Mouse (Mus musculus): ENCODE results near the gene Efna1. TPM values are rescaled to one million over a fixed set of nuclear protein-coding genes. Genes with fewer than 3 reads are reported as not detected.
A peak's percentile ranks its signal among the peaks of the same experiment; 100 is the strongest.

Gene Efna1
- total RNA-seq, 4 experiments from 2014 or later, result 8.7 to 10.8 (median 8.8) TPM

Small RNAs within 50 kb of the gene (microRNA-seq; reads per million reads assigned to microRNA genes)
- gene Mir92b, result 26.6 reads per million, percentile 27 among the genes with 10 or more reads in this experiment

Other genes with a start within 250 kb of the Efna1 start
- gene Rusc1, start 187.8 kb downstream of the Efna1 start, total RNA-seq (2022), result 10 to 100 TPM; 15.5 to 22.2 (median 18.9) TPM
- gene Gm43738, start 180.0 kb downstream of the Efna1 start, total RNA-seq (2022), result not detected
- 10 to 100 TPM; 25.9 to 30.1 (median 27.9) TPM for gene Fdps, start 179.2 kb downstream of the Efna1 start, total RNA-seq (2022)
- gene Pklr, start 145.0 kb downstream of the Efna1 start, total RNA-seq (2022), result under 1 TPM in 1 of 4 experiments, not detected in 3; 0.11 TPM
- gene Hcn3, start 120.9 kb downstream of the Efna1 start, total RNA-seq (2022), result under 1 TPM in 3 of 4 experiments, not detected in 1; 0.44 to 0.68 (median 0.51) TPM
- gene Clk2, start 116.3 kb downstream of the Efna1 start, total RNA-seq (2022), result 10 to 100 TPM; 13.6 to 21.5 (median 15.1) TPM
- 10 to 100 TPM; 35.7 to 40.0 (median 37.3) TPM for gene Scamp3, start 103.7 kb downstream of the Efna1 start, total RNA-seq (2022)
- 10 to 100 TPM; 19.2 to 22.6 (median 20.3) TPM for gene Fam189b, start 98.0 kb downstream of the Efna1 start, total RNA-seq (2022)
- 10 to 100 TPM; 14.4 to 21.5 (median 19.2) TPM for gene Gba, start 78.2 kb downstream of the Efna1 start, total RNA-seq (2022)
- 1 to 10 TPM; 1.8 to 6.1 (median 3.4) TPM for gene Thbs3, start 66.0 kb downstream of the Efna1 start, total RNA-seq (2022)
- 10 to 100 TPM; 32.0 to 44.5 (median 38.3) TPM for gene Mtx1, start 54.1 kb downstream of the Efna1 start, total RNA-seq (2022)
- gene Muc1, start 52.1 kb downstream of the Efna1 start, total RNA-seq (2022), result 1 to 10 TPM in 1 of 4 experiments, under 1 TPM in 3; 0.24 to 1.0 (median 0.52) TPM
- 10 to 100 TPM; 64.7 to 88.3 (median 74.6) TPM for gene Krtcap2, start 35.2 kb downstream of the Efna1 start, total RNA-seq (2022)
- gene Trim46, start 34.8 kb downstream of the Efna1 start, total RNA-seq (2022), result under 1 TPM; 0.10 to 0.45 (median 0.11) TPM
- 10 to 100 TPM; 15.9 to 28.8 (median 19.6) TPM for gene Dpm3, start 21.8 kb downstream of the Efna1 start, total RNA-seq (2022)
- gene Slc50a1, start 10.6 kb downstream of the Efna1 start, total RNA-seq (2022), result 1 to 10 TPM; 6.3 to 9.0 (median 7.7) TPM
- not detected for gene Efna3, start 41.8 kb upstream of the Efna1 start, total RNA-seq (2022)
- gene Efna4, start 56.9 kb upstream of the Efna1 start, total RNA-seq (2022), result not detected
- gene Adam15, start 68.9 kb upstream of the Efna1 start, total RNA-seq (2022), result 10 to 100 TPM; 13.0 to 17.0 (median 16.4) TPM
- gene Dcst2, start 80.8 kb upstream of the Efna1 start, total RNA-seq (2022), result under 1 TPM in 1 of 4 experiments, not detected in 3; 0.13 TPM
- gene Dcst1, start 84.1 kb upstream of the Efna1 start, total RNA-seq (2022), result not detected
- 10 to 100 TPM; 24.0 to 29.5 (median 27.7) TPM for gene Zbtb7b, start 113.6 kb upstream of the Efna1 start, total RNA-seq (2022)
- gene Lenep, start 121.7 kb upstream of the Efna1 start, total RNA-seq (2022), result 1 to 10 TPM in 1 of 4 experiments, not detected in 3; 2.8 TPM
- gene Flad1, start 130.7 kb upstream of the Efna1 start, total RNA-seq (2022), result 10 to 100 TPM; 37.8 to 46.1 (median 41.6) TPM
- gene Cks1b, start 137.2 kb upstream of the Efna1 start, total RNA-seq (2022), result 1 to 10 TPM; 2.3 to 3.4 (median 2.6) TPM
- gene Shc1, start 137.3 kb upstream of the Efna1 start, total RNA-seq (2022), result 10 to 100 TPM; 14.1 to 20.6 (median 17.7) TPM
- 10 to 100 TPM in 3 of 4 experiments, 1 to 10 TPM in 1; 9.2 to 12.3 (median 10.1) TPM for gene Pygo2, start 149.1 kb upstream of the Efna1 start, total RNA-seq (2022)
- gene Pbxip1, start 155.6 kb upstream of the Efna1 start, total RNA-seq (2022), result 100 to 1,000 TPM; 248 to 302 (median 260) TPM
- gene Pmvk, start 173.4 kb upstream of the Efna1 start, total RNA-seq (2022), result 1 to 10 TPM; 4.8 to 8.6 (median 6.6) TPM
- gene Kcnn3, start 239.0 kb upstream of the Efna1 start, total RNA-seq (2022), result 1 to 10 TPM; 1.3 to 2.3 (median 1.8) TPM

Measured in gastrocnemius, adult 8-10 months (tissue).